Mouse (Mus musculus): ENCODE results near the gene Map2k1. TPM values are rescaled to one million over a fixed set of nuclear protein-coding genes. Genes with fewer than 3 reads are reported as not detected.
"Not testable (repeated sequence)": the region's sequence is repeated elsewhere in the genome, so short reads cannot be mapped to it uniquely, and the experiment has no call there.

Map2k1 gene
- polyA plus RNA-seq, 1 experiment from 2014 or later: 74.4 TPM

- no peak overlapping the region for H3K4me2 ChIP-seq (ENCODE audit: low read depth, low read length)
- 76% methylated on average over 2 of the region's 2 CpGs for WGBS
- no peaks in the 10 kb centered on the region for H3K9me3 ChIP-seq (replicated peaks; ENCODE audit: control insufficient read depth, low read length)
- H3K27me3 ChIP-seq (ENCODE audit: control insufficient read depth, insufficient read depth, low read length): no peaks in the 10 kb centered on the region
- no peaks in the 10 kb centered on the region for H3K4me1 ChIP-seq (ENCODE audit: control insufficient read depth, insufficient read depth, low read length)
- H3K9ac ChIP-seq (replicated peaks; ENCODE audit: low read length): no peak overlapping the region
- no peak overlapping the region for H3K27ac ChIP-seq (replicated peaks; ENCODE audit: low read depth, low read length)
- ATAC-seq (replicated peaks; ENCODE audit: insufficient number of reproducible peaks, low FRiP score, low TSS enrichment, low read depth): no peak
- no peaks in the 10 kb centered on the region for H3K36me3 ChIP-seq (replicated peaks; ENCODE audit: control insufficient read depth, insufficient read depth, low read depth, low read length)
- no peak overlapping the region for H3K4me3 ChIP-seq (ENCODE audit: low read depth, low read length)
- no peak for DNase-seq (ENCODE audit: low spot score)
These were observed 53.5 kb downstream of the Map2k1 start for GRCm38 (mm10) chr9:64199897-64200296.

- not testable (repeated sequence) for H3K27me3 ChIP-seq (ENCODE audit: control insufficient read depth, insufficient read depth, low read length); H3K4me3 ChIP-seq (ENCODE audit: low read depth, low read length); H3K9me3 ChIP-seq (replicated peaks; ENCODE audit: control insufficient read depth, low read length); H3K9ac ChIP-seq (replicated peaks; ENCODE audit: low read length); H3K27ac ChIP-seq (replicated peaks; ENCODE audit: low read depth, low read length); H3K4me2 ChIP-seq (ENCODE audit: low read depth, low read length); H3K4me1 ChIP-seq (ENCODE audit: control insufficient read depth, insufficient read depth, low read length); DNase-seq (ENCODE audit: low spot score); H3K36me3 ChIP-seq (replicated peaks; ENCODE audit: control insufficient read depth, insufficient read depth, low read depth, low read length); ATAC-seq (replicated peaks; ENCODE audit: insufficient number of reproducible peaks, low FRiP score, low TSS enrichment, low read depth)
- WGBS: 88% methylated on average over 7 of the region's 7 CpGs
These were observed 54.5 kb downstream of the Map2k1 start for GRCm38 (mm10) chr9:64198763-64199418.

GRCm38 (mm10) chr9:64198068-64198762, 55.2 kb downstream of the Map2k1 start:
- H3K4me1 ChIP-seq (ENCODE audit: control insufficient read depth, insufficient read depth, low read length): no peaks in the 10 kb centered on the region
- 0 out of 2 replicates have a peak, but pooled peaks cover 3% of the 10 kb centered on the region for H3K36me3 ChIP-seq (replicated peaks; ENCODE audit: control insufficient read depth, insufficient read depth, low read depth, low read length)
- no peaks in the 10 kb centered on the region for H3K27me3 ChIP-seq (ENCODE audit: control insufficient read depth, insufficient read depth, low read length)
- DNase-seq (ENCODE audit: low spot score): no peak
- no peak overlapping the region for H3K9ac ChIP-seq (replicated peaks; ENCODE audit: low read length)
- WGBS: 93% methylated on average over 5 of the region's 5 CpGs
- no peak for ATAC-seq (replicated peaks; ENCODE audit: insufficient number of reproducible peaks, low FRiP score, low TSS enrichment, low read depth)
- no peak overlapping the region for H3K4me2 ChIP-seq (ENCODE audit: low read depth, low read length)
- H3K27ac ChIP-seq (replicated peaks; ENCODE audit: low read depth, low read length): no peak overlapping the region
- H3K4me3 ChIP-seq (ENCODE audit: low read depth, low read length): no peak overlapping the region
- no peaks in the 10 kb centered on the region for H3K9me3 ChIP-seq (replicated peaks; ENCODE audit: control insufficient read depth, low read length)

GRCm38 (mm10) chr9:64197524-64197923, 55.9 kb downstream of the Map2k1 start:
- H3K4me1 ChIP-seq (ENCODE audit: control insufficient read depth, insufficient read depth, low read length): no peaks in the 10 kb centered on the region
- ATAC-seq (replicated peaks; ENCODE audit: insufficient number of reproducible peaks, low FRiP score, low TSS enrichment, low read depth): no peak
- H3K27me3 ChIP-seq (ENCODE audit: control insufficient read depth, insufficient read depth, low read length): no peaks in the 10 kb centered on the region
- no peak for DNase-seq (ENCODE audit: low spot score)
- WGBS: 90% methylated on average over 8 of the region's 8 CpGs
- no peak overlapping the region for H3K4me3 ChIP-seq (ENCODE audit: low read depth, low read length)
- no peak overlapping the region for H3K4me2 ChIP-seq (ENCODE audit: low read depth, low read length)
- H3K9ac ChIP-seq (replicated peaks; ENCODE audit: low read length): no peak overlapping the region
- H3K9me3 ChIP-seq (replicated peaks; ENCODE audit: control insufficient read depth, low read length): no peaks in the 10 kb centered on the region
- H3K27ac ChIP-seq (replicated peaks; ENCODE audit: low read depth, low read length): no peak overlapping the region
- 0 out of 2 replicates have a peak, but pooled peaks cover 3% of the 10 kb centered on the region for H3K36me3 ChIP-seq (replicated peaks; ENCODE audit: control insufficient read depth, insufficient read depth, low read depth, low read length)

DNA sequence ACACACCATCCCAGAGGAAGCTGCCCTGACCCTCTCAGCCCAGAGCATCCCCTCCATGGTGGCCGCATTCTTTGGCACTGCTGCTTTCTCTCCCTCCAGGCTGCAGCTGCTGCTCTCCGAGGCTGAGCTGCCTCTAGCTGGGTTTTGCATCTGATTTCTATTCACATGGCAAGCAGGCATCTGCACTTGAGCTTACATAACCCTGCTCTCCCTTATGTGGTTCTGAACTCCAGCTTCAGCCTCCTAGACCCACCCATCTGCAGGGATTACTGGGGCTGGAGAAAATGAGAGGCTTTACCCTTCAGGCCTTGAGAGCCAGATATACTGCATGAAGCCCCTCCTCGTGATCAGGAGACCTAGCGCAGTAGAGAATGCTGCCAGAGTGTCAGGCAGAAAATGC, 57.9 kb downstream of the Map2k1 start:
- Histone ChIP-seq H3K27me3 (ENCODE audit: control insufficient read depth, insufficient read depth, low read length) (no peaks in the 10 kb centered on the region), H3K4me2 (ENCODE audit: low read depth, low read length) (no peak overlapping the region), H3K9ac (replicated peaks; ENCODE audit: low read length) (no peak overlapping the region), H3K36me3 (replicated peaks; ENCODE audit: control insufficient read depth, insufficient read depth, low read depth, low read length) (peaks cover 3% of the 10 kb centered on the region; the same call in 1 of the 2 replicates), H3K9me3 (replicated peaks; ENCODE audit: control insufficient read depth, low read length) (no peaks in the 10 kb centered on the region), H3K4me1 (ENCODE audit: control insufficient read depth, insufficient read depth, low read length) (no peaks in the 10 kb centered on the region), H3K27ac (replicated peaks; ENCODE audit: low read depth, low read length) (no peak overlapping the region), H3K4me3 (ENCODE audit: low read depth, low read length) (no peak overlapping the region)
- no peak for DNase-seq (ENCODE audit: low spot score)
- no peak for ATAC-seq (replicated peaks; ENCODE audit: insufficient number of reproducible peaks, low FRiP score, low TSS enrichment, low read depth)
- 79% methylated on average over 4 of the region's 4 CpGs for WGBS

- Histone ChIP-seq H3K9me3 (replicated peaks; ENCODE audit: control insufficient read depth, low read length) (no peaks in the 10 kb centered on the region), H3K4me1 (ENCODE audit: control insufficient read depth, insufficient read depth, low read length) (no peaks in the 10 kb centered on the region), H3K27me3 (ENCODE audit: control insufficient read depth, insufficient read depth, low read length) (no peaks in the 10 kb centered on the region), H3K4me3 (ENCODE audit: low read depth, low read length) (no peak overlapping the region), H3K27ac (replicated peaks; ENCODE audit: low read depth, low read length) (no peak overlapping the region), H3K36me3 (replicated peaks; ENCODE audit: control insufficient read depth, insufficient read depth, low read depth, low read length) (peaks cover 3% of the 10 kb centered on the region), H3K4me2 (ENCODE audit: low read depth, low read length) (no peak overlapping the region), H3K9ac (replicated peaks; ENCODE audit: low read length) (no peak overlapping the region)
- 90% methylated on average over 1 of the region's 1 CpGs for WGBS
- DNase-seq (ENCODE audit: low spot score) (no peak), ATAC-seq (replicated peaks; ENCODE audit: insufficient number of reproducible peaks, low FRiP score, low TSS enrichment, low read depth) (no peak)
These were observed 59.6 kb downstream of the Map2k1 start for GRCm38 (mm10) chr9:64193879-64194278.

DNA sequence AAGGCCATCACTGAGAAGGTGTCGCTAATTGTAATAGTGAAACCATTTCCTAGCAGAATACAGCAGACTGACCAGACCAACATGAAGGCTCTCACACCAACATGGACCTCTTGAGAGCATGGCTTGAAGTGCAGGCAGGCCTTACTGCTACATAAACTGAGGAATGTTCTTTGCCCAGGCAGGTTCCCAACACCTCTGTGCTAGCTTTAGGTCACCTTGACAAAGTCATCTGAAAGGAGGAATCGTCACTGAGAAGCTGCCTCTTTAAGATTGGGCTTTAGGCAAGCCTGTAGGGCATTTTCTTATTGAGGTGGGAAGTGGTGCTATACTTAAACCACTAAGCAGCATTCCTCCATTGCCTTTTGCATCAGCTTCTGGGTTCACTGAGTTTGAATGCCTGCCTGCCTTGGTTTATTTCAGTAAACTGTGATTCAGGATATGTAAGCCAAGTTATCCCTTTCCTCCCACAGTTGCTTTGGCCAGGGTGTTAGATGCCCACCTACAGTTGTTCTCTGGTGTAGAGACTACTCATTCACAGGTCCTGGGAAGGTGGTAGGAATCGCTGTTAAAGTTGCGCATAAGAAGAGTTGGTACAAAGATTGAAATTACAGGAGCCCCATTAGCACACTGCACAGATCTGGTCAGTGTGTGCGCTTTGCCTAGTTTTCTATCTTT, 69.1 kb downstream of the Map2k1 start:
- Histone ChIP-seq H3K4me1 (ENCODE audit: control insufficient read depth, insufficient read depth, low read length) (no peaks in the 10 kb centered on the region), H3K4me3 (ENCODE audit: low read depth, low read length) (no peak overlapping the region), H3K27me3 (ENCODE audit: control insufficient read depth, insufficient read depth, low read length) (no peaks in the 10 kb centered on the region), H3K4me2 (ENCODE audit: low read depth, low read length) (no peak overlapping the region), H3K36me3 (replicated peaks; ENCODE audit: control insufficient read depth, insufficient read depth, low read depth, low read length) (no peaks in the 10 kb centered on the region; the same call in 1 of the 2 replicates), H3K9me3 (replicated peaks; ENCODE audit: control insufficient read depth, low read length) (no peaks in the 10 kb centered on the region), H3K27ac (replicated peaks; ENCODE audit: low read depth, low read length) (no peak overlapping the region), H3K9ac (replicated peaks; ENCODE audit: low read length) (no peak overlapping the region)
- 93% methylated on average over 5 of the region's 5 CpGs for WGBS
- DNase-seq (ENCODE audit: low spot score): no peak
- no peak for ATAC-seq (replicated peaks; ENCODE audit: insufficient number of reproducible peaks, low FRiP score, low TSS enrichment, low read depth)

DNA sequence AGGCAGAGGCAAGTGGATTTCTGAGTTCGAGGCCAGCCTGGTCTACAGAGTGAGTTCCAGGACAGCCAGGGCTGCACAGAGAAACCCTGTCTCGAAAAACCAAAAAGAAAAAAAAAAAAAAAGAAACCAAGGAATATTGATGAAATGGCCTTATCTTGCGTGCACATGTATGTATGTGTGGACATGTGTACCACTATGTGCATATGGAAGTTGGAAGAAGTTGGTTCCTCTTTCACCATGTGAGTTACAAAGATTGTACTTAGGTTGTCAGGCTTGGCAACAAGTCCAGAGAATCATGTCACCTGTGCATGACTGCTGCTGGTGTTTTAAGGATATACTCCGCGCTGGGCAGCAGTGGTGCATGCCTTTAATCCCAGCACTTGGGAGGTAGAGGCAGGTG, 70.1 kb downstream of the Map2k1 start:
- 95% methylated on average over 5 of the region's 5 CpGs for WGBS
- not testable (repeated sequence) for H3K4me2 ChIP-seq (ENCODE audit: low read depth, low read length); H3K4me3 ChIP-seq (ENCODE audit: low read depth, low read length); H3K4me1 ChIP-seq (ENCODE audit: control insufficient read depth, insufficient read depth, low read length); DNase-seq (ENCODE audit: low spot score); H3K36me3 ChIP-seq (replicated peaks; ENCODE audit: control insufficient read depth, insufficient read depth, low read depth, low read length); H3K27ac ChIP-seq (replicated peaks; ENCODE audit: low read depth, low read length); H3K9me3 ChIP-seq (replicated peaks; ENCODE audit: control insufficient read depth, low read length); H3K27me3 ChIP-seq (ENCODE audit: control insufficient read depth, insufficient read depth, low read length); ATAC-seq (replicated peaks; ENCODE audit: insufficient number of reproducible peaks, low FRiP score, low TSS enrichment, low read depth); H3K9ac ChIP-seq (replicated peaks; ENCODE audit: low read length)

Measured in embryonic facial prominence, embryonic 11.5 days (tissue).